Comparison of ENCODE assay signal across 10 mouse cellular contexts in the genomic region with DNA sequence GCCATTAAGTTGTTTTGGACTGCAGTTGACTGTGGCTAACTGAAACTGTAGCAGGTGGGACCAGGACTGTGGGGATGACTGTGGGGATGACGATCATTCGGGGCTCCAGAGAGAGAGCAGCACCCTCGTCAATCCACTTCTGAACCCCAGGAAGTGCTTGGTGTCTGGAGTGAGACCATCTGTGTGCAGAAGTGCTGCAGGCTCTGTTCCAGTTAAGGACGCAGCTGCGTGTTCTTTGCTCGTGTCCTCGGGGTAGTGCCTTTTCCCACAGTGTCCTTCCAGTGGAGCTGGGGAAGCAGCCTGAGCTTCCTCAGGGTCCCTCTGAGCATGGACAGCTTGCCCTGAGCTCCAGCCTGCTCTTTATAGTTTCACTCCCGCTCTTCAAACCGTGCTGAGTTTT. TPM values are rescaled to one million over a fixed set of nuclear protein-coding genes. Genes with fewer than 3 reads are reported as not detected.
DNase-seq lines count a peak whose midpoint lies in the region; ATAC-seq and TF ChIP-seq lines count a peak whose summit lies in the region.
"Had no signal": no experiment of that assay in that cellular context is flagged by ENCODE, and none has a peak within 500 bp of the region (broad histone marks: within the 10 kb centered on the region; RNA-seq: fewer than 3 reads in every experiment).

No protein-coding gene starts in this region.

- H3K9ac ChIP-seq in embryonic facial prominence, embryonic 12.5 days, result peak overlapping the region; percentile 4; the same call in 1 of the 2 replicates
- H3K9ac ChIP-seq in hindbrain, embryonic 16.5 days (ENCODE audit: low read depth, low read length), result no peak overlapping the region
- H3K9ac ChIP-seq in neural tube, embryonic 12.5 days, result 0 out of 2 replicates have a peak overlapping the region, but pooled peaks have one; percentile 5

- DNase-seq in kidney, adult 2 months, result no peak
- DNase-seq in kidney, adult 11 months, result no peak
- no peak for DNase-seq in ovary, postnatal 14 days (ENCODE audit: low spot score)
- DNase-seq in ovary, adult 18-20 months (ENCODE audit: low spot score), result no peak
- no peak for DNase-seq in left cerebral cortex, adult 8-10 months (ENCODE audit: low spot score in 2 of 2)
- DNase-seq: cerebellum, adult 11 months had no signal

- WGBS in kidney, adult 2 months, result 34% methylated on average over 9 of the region's 9 CpGs
- WGBS in embryonic facial prominence, embryonic 12.5 days, result 43% methylated on average over 9 of the region's 9 CpGs
- 30% methylated on average over 9 of the region's 9 CpGs for WGBS in hindbrain, embryonic 16.5 days
- 51% methylated on average over 9 of the region's 9 CpGs for WGBS in neural tube, embryonic 12.5 days

- no peak for ATAC-seq in embryonic facial prominence, embryonic 12.5 days (ENCODE audit: insufficient number of reproducible peaks, insufficient read depth, low FRiP score, low TSS enrichment)
- ATAC-seq in hindbrain, embryonic 16.5 days, result no peak
- no peak for ATAC-seq in neural tube, embryonic 12.5 days (ENCODE audit: low FRiP score, low read depth)

- H3K4me3 ChIP-seq in kidney, adult 2 months (ENCODE audit: insufficient read depth, low read depth, low read length), result no peak overlapping the region
- no peak overlapping the region for H3K4me3 ChIP-seq in embryonic facial prominence, embryonic 12.5 days
- no peak overlapping the region for H3K4me3 ChIP-seq in hindbrain, embryonic 16.5 days (ENCODE audit: low read length)
- no peak overlapping the region for H3K4me3 ChIP-seq in neural tube, embryonic 12.5 days

- no peaks in the 10 kb centered on the region for H3K36me3 ChIP-seq in kidney, adult 2 months (ENCODE audit: control insufficient read depth, insufficient read depth, low read length)
- H3K36me3 ChIP-seq in embryonic facial prominence, embryonic 12.5 days, result no peaks in the 10 kb centered on the region
- no peaks in the 10 kb centered on the region for H3K36me3 ChIP-seq in hindbrain, embryonic 16.5 days (ENCODE audit: control insufficient read depth, insufficient read depth, low read length)
- no peaks in the 10 kb centered on the region for H3K36me3 ChIP-seq in neural tube, embryonic 12.5 days

- H3K27me3 ChIP-seq in kidney, adult 2 months (replicated peaks; ENCODE audit: control insufficient read depth, insufficient read depth, low read length), result no peaks in the 10 kb centered on the region
- no peaks in the 10 kb centered on the region for H3K27me3 ChIP-seq in embryonic facial prominence, embryonic 12.5 days
- no peaks in the 10 kb centered on the region for H3K27me3 ChIP-seq in hindbrain, embryonic 16.5 days (replicated peaks; ENCODE audit: control insufficient read depth, insufficient read depth, low read length)
- H3K27me3 ChIP-seq in neural tube, embryonic 12.5 days (replicated peaks), result no peaks in the 10 kb centered on the region

- TF ChIP-seq CTCF in kidney, adult 2 months (conservative IDR thresholded peaks at IDR 0.05; ENCODE audit: insufficient read depth, insufficient read length, low read depth, low read length), result no peak

- no peaks in the 10 kb centered on the region for H3K9me3 ChIP-seq in embryonic facial prominence, embryonic 12.5 days
- no peaks in the 10 kb centered on the region for H3K9me3 ChIP-seq in hindbrain, embryonic 16.5 days (ENCODE audit: control insufficient read depth, low read length)
- no peaks in the 10 kb centered on the region for H3K9me3 ChIP-seq in neural tube, embryonic 12.5 days

- TF ChIP-seq POLR2A in kidney, adult 2 months (IDR thresholded peaks at IDR 0.05; ENCODE audit: low read depth, low read length), result no peak

- H3K27ac ChIP-seq in kidney, adult 2 months (ENCODE audit: insufficient read depth, low read depth, low read length), result peak overlapping the region; percentile 84
- peak overlapping the region; percentile 80 for H3K27ac ChIP-seq in embryonic facial prominence, embryonic 12.5 days
- H3K27ac ChIP-seq in hindbrain, embryonic 16.5 days (ENCODE audit: low read depth, low read length), result peak overlapping the region; percentile 9; the same call in 1 of the 2 replicates
- H3K27ac ChIP-seq in neural tube, embryonic 12.5 days, result peak overlapping the region; percentile 37; the same call in 1 of the 2 replicates
- H3K27ac ChIP-seq: macrophage had no signal

- peaks cover 46% of the 10 kb centered on the region for H3K4me1 ChIP-seq in kidney, adult 2 months (ENCODE audit: control insufficient read depth, insufficient read depth, low read length)
- peaks cover 40% of the 10 kb centered on the region for H3K4me1 ChIP-seq in embryonic facial prominence, embryonic 12.5 days
- H3K4me1 ChIP-seq in hindbrain, embryonic 16.5 days (ENCODE audit: control insufficient read depth, insufficient read depth, low read depth, low read length), result peaks cover 50% of the 10 kb centered on the region
- peaks cover 54% of the 10 kb centered on the region for H3K4me1 ChIP-seq in neural tube, embryonic 12.5 days

- no peak overlapping the region for H3K4me2 ChIP-seq in embryonic facial prominence, embryonic 12.5 days (replicated peaks)
- no peak overlapping the region for H3K4me2 ChIP-seq in hindbrain, embryonic 16.5 days (ENCODE audit: low read length)
- no peak overlapping the region for H3K4me2 ChIP-seq in neural tube, embryonic 12.5 days (replicated peaks)

RNA-seq across cellular contexts. Expression of a gene that starts 2.7 kb away (rescaled TPM):
- polyA plus RNA-seq in kidney, adult 2 months (2012; rRNA removed), result 0.04 TPM in 1 of 2 replicates, not detected in the other
- 1.4 and 2.6 TPM in 2 replicates for polyA plus RNA-seq in embryonic facial prominence, embryonic 12.5 days (2016; fragmentation: Nextera tagmentation; extraction: Ambion mirVana)
- polyA plus RNA-seq in hindbrain, embryonic 16.5 days (2015; fragmentation: Nextera tagmentation; extraction: Ambion mirVana), result 1.6 and 1.7 TPM in 2 replicates
- polyA plus RNA-seq in neural tube, embryonic 12.5 days (2016; fragmentation: Nextera tagmentation; extraction: Ambion mirVana), result 2.4 and 2.7 TPM in 2 replicates
- not detected for total RNA-seq in left cerebral cortex, adult 8-10 months (2022)
- polyA plus RNA-seq: macrophage had no signal

RNA-seq across cellular contexts. Expression of a gene that starts 27.2 kb away (rescaled TPM):
- 92.0 and 93.1 TPM in 2 replicates for polyA plus RNA-seq in kidney, adult 2 months (2012; rRNA removed)
- 33.2 and 35.0 TPM in 2 replicates for polyA plus RNA-seq in embryonic facial prominence, embryonic 12.5 days (2016; fragmentation: Nextera tagmentation; extraction: Ambion mirVana)
- polyA plus RNA-seq in hindbrain, embryonic 16.5 days (2015; fragmentation: Nextera tagmentation; extraction: Ambion mirVana), result 35.1 and 44.0 TPM in 2 replicates
- 49.5 and 49.9 TPM in 2 replicates for polyA plus RNA-seq in neural tube, embryonic 12.5 days (2016; fragmentation: Nextera tagmentation; extraction: Ambion mirVana)
- 100 to 1,000 TPM; 133 to 174 (median 147) TPM for total RNA-seq in left cerebral cortex, adult 8-10 months (2022)

Comparison
In these comparisons a context has a peak if more than half of its experiments do, and no peak if none do; other contexts are left out.
1. H3K27ac ChIP-seq: peak in every context shown above with its lines; median percentile 84 in kidney, adult 2 months; 80 in embryonic facial prominence, embryonic 12.5 days; 37 in neural tube, embryonic 12.5 days; 9 in hindbrain, embryonic 16.5 days.